Mouse (Mus musculus) intestine, embryonic 14.5 days (tissue): Measurements from ENCODE around the gene Cfap45. TPM values are rescaled to one million over a fixed set of nuclear protein-coding genes. Genes with fewer than 3 reads are reported as not detected.

ENCODE experiments used
- polyA plus RNA-seq: library from polyadenylated mRNA; unstranded; fragments of >200 nt; fragmentation: Nextera tagmentation; extraction: Ambion mirVana; gene quantifications from 2 replicates; pipeline ENCODE4 v1.2.1, GENCODE M21; 2014

Gene Cfap45
- polyA plus RNA-seq, 1 experiment from 2014 or later: 1.9 TPM

Other genes with a start within 250 kb of the Cfap45 start
- gene Atp1a2, start 222.7 kb upstream of the Cfap45 start, polyA plus RNA-seq: 1.6 and 1.7 TPM in 2 replicates
- gene Kcnj9, start 191.5 kb upstream of the Cfap45 start, polyA plus RNA-seq: 0.04 TPM in 1 of 2 replicates, not detected in the other
- gene Kcnj10, start 179.6 kb upstream of the Cfap45 start, polyA plus RNA-seq: 0.07 and 0.09 TPM in 2 replicates
- gene Pigm, start 144.3 kb upstream of the Cfap45 start, polyA plus RNA-seq: 8.7 TPM in 2 replicates
- gene Slamf9, start 45.4 kb upstream of the Cfap45 start, polyA plus RNA-seq: 1.8 and 2.0 TPM in 2 replicates
- 40.9 and 44.3 TPM in 2 replicates for gene Igsf9, start 39.0 kb upstream of the Cfap45 start, polyA plus RNA-seq
- gene Tagln2, start 20.8 kb upstream of the Cfap45 start, polyA plus RNA-seq: 241 TPM in 2 replicates
- 0.27 and 0.35 TPM in 2 replicates for gene Vsig8, start 35.1 kb downstream of the Cfap45 start, polyA plus RNA-seq
- 0.24 and 0.28 TPM in 2 replicates for gene Slamf8, start 69.8 kb downstream of the Cfap45 start, polyA plus RNA-seq
- not detected in 2 replicates for gene Fcrl6, start 81.8 kb downstream of the Cfap45 start, polyA plus RNA-seq
- gene Dusp23, start 112.2 kb downstream of the Cfap45 start, polyA plus RNA-seq: 9.7 and 11.8 TPM in 2 replicates
- gene Crp, start 177.3 kb downstream of the Cfap45 start, polyA plus RNA-seq: 1.9 and 2.5 TPM in 2 replicates